Mouse (Mus musculus) G1E (cell line): Measurements from ENCODE around the gene Spa17. TPM values are rescaled to one million over a fixed set of nuclear protein-coding genes. Genes with fewer than 3 reads are reported as not detected.

ENCODE experiments used
- ATAC-seq: 2 replicates; pipeline ENCODE4 v1.8.0; 2016; ENCODE audit warnings: mild to moderate bottlenecking; ENCODE audit not compliant: insufficient number of reproducible peaks, poor library complexity, low FRiP score, severe bottlenecking; ENCODE audit errors: extremely low read depth
- DNase-seq: peaks from one replicate; pipeline ENCODE4 v3.0.0; 2012; ENCODE audit warnings: low spot score
- H3K27me3 ChIP-seq: 2 replicates; pipeline ENCODE4 v1.6.1; 2012; ENCODE audit warnings: mild to moderate bottlenecking, low read length, inconsistent platforms; ENCODE audit not compliant: insufficient read depth
- H3K36me3 ChIP-seq: replicated peaks from 2 replicates; pipeline ENCODE3; 2012; ENCODE audit warnings: mild to moderate bottlenecking, inconsistent platforms
- H3K4me1 ChIP-seq: 2 replicates; pipeline ENCODE4 v1.6.1; 2012; ENCODE audit warnings: low read depth, low read length, inconsistent platforms, mixed read lengths; ENCODE audit not compliant: insufficient read depth
- H3K4me3 ChIP-seq: 2 replicates; pipeline ENCODE4 v1.5.1; 2012; ENCODE audit warnings: low read depth, mild to moderate bottlenecking, inconsistent platforms, low read length, moderate library complexity, mixed read lengths
- H3K9me3 ChIP-seq: replicated peaks from 2 replicates; pipeline ENCODE4 v1.6.1; 2012; ENCODE audit warnings: inconsistent platforms
- CTCF ChIP-seq: IDR thresholded peaks from 2 replicates; pipeline ENCODE4 v1.5.1; 2012; ENCODE audit warnings: low read depth, low read length, inconsistent platforms, mixed read lengths
- GATA1 ChIP-seq: IDR thresholded peaks from 2 replicates; pipeline ENCODE4 v1.6.1; 2012; ENCODE audit warnings: borderline replicate concordance, low read length, inconsistent platforms, mixed read lengths
- GATA2 ChIP-seq: IDR thresholded peaks from 2 replicates; pipeline ENCODE4 v1.6.1; 2012; ENCODE audit warnings: low read depth, low read length, inconsistent platforms, borderline replicate concordance
- POLR2AphosphoS5 ChIP-seq: IDR thresholded peaks from 2 replicates; pipeline ENCODE4 v1.6.1; 2012; ENCODE audit warnings: low read depth, low read length, inconsistent platforms; ENCODE audit not compliant: insufficient replicate concordance
- TAL1 ChIP-seq: conservative IDR thresholded peaks from 2 replicates; pipeline ENCODE4 v1.6.1; 2012; ENCODE audit warnings: low read depth, low read length, inconsistent platforms, mixed read lengths
- polyA plus RNA-seq: library from polyadenylated mRNA; stranded (reverse); fragments of >175 nt; gene quantifications from 2 replicates; pipeline ENCODE4 v1.2.3, GENCODE M21; 2012
- total RNA-seq, 2 experiments: library from RNA; stranded (forward) in 1 of 2; stranded (reverse) in 1 of 2; fragments of 200-1000 nt in 1 of 2; fragments of >200 nt in 1 of 2; fragmentation: Nextera tagmentation in 1 of 2; gene quantifications; 2 replicates each; pipeline ENCODE4 v1.2.3; 2014 to 2017

Gene Spa17
- total and polyA plus RNA-seq, 3 experiments = 1.8 to 21.1 (median 13.0) TPM

DNA sequence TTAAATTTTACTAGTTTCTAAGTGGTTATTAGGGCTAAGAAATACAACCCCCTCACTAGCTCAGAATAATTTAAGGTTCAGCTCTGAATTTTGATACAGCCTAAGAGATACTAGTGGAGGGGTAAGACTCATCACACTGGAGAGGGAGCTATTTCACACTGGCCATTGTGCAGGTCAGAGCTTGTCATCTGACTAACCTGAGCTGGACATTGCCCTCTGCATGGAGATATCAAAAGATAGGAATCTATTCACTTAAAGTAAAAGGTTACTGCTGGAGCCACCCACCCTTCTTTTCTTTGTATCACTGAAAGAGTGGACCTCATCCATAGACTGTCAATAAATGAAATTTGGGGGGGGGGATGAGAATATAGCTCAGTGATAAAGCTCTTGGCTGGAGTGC, 794 bp upstream of the Spa17 start:
- TF ChIP-seq CTCF = no peak
- no peak for TF ChIP-seq GATA2
- TF ChIP-seq POLR2AphosphoS5 = no peak
- TF ChIP-seq TAL1 = no peak
- no peak for TF ChIP-seq GATA1
- H3K4me3 ChIP-seq = peak overlapping the region; percentile 72
- DNase-seq (no peak), ATAC-seq (no peak)
- peaks cover 19% of the 10 kb centered on the region for H3K36me3 ChIP-seq
- no peaks in the 10 kb centered on the region for H3K9me3 ChIP-seq
- H3K27me3 ChIP-seq = no peaks in the 10 kb centered on the region
- peaks cover 65% of the 10 kb centered on the region for H3K4me1 ChIP-seq

DNA sequence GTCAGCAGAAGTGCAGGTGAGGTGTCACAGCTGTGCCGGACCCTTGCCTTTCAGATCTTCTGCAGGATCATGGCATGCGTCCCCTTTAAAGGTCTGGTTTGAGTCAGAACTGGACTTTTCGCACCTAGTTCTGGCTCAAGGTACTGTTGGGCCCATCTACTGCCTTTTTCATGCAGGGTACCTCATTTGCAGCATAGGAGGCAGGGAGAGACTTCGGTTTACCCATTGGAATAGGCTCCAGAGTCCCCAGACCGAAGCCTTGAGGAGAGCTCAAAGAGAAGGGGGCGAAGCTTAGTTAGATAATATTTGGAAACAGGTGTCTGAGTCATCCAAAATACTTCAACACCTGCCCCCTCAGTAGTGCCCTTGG, 374 bp upstream of the Spa17 start:
- TF ChIP-seq GATA2 (no peak), CTCF (no peak), GATA1 (no peak), POLR2AphosphoS5 (no peak), TAL1 (no peak)
- Histone ChIP-seq H3K4me1 (peaks cover 68% of the 10 kb centered on the region), H3K36me3 (peaks cover 18% of the 10 kb centered on the region), H3K9me3 (no peaks in the 10 kb centered on the region), H3K27me3 (no peaks in the 10 kb centered on the region), H3K4me3 (peak overlapping the region; percentile 72)
- ATAC-seq (no peak), DNase-seq (no peak)

GRCm38 (mm10) chr9:37609558-37609957, 4.0 kb downstream of the Spa17 start:
- TF ChIP-seq GATA1 = no peak
- no peak for TF ChIP-seq TAL1
- TF ChIP-seq POLR2AphosphoS5 = no peak
- no peak for TF ChIP-seq GATA2
- TF ChIP-seq CTCF = no peak
- no peak overlapping the region for H3K4me3 ChIP-seq
- no peak for DNase-seq
- no peak for ATAC-seq
- no peaks in the 10 kb centered on the region for H3K9me3 ChIP-seq
- H3K4me1 ChIP-seq = peaks cover 57% of the 10 kb centered on the region
- H3K27me3 ChIP-seq = no peaks in the 10 kb centered on the region
- no peaks in the 10 kb centered on the region for H3K36me3 ChIP-seq

- ATAC-seq (no peak), DNase-seq (no peak)
- no peaks in the 10 kb centered on the region for H3K27me3 ChIP-seq
- H3K9me3 ChIP-seq = no peaks in the 10 kb centered on the region
- H3K4me3 ChIP-seq = no peak overlapping the region
- H3K4me1 ChIP-seq = peaks cover 44% of the 10 kb centered on the region
- TF ChIP-seq TAL1 (no peak), POLR2AphosphoS5 (no peak), GATA2 (no peak), GATA1 (no peak), CTCF (no peak)
- H3K36me3 ChIP-seq = no peaks in the 10 kb centered on the region
Measured at GRCm38 (mm10) chr9:37605089-37605488, 8.4 kb downstream of the Spa17 start.

GRCm38 (mm10) chr9:37600538-37601205, 12.8 kb downstream of the Spa17 start:
- no peak; the same call in 1 of the 2 replicates for ATAC-seq

DNA sequence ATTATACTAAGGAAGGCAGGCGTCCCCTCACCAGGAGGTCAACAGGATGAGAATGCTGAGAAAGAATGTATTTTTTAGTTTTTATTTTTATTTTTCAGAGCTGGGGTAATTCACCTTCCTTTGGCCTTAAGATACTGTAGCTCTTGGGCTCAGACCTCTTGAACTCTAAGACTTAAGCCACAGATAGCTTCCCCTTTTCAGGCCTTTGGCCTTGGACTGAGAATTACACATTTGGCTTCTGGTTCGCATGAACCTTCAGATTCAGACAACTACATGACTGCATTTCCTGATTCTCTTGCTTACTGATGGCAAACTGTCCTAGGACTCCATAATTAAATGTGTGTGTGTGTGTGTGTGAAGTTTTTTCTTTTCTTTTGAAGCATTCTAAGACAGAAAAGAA, 14.9 kb downstream of the Spa17 start:
- H3K9me3 ChIP-seq = no peaks in the 10 kb centered on the region
- H3K27me3 ChIP-seq = no peaks in the 10 kb centered on the region
- ATAC-seq (no peak), DNase-seq (no peak)
- peaks cover 45% of the 10 kb centered on the region for H3K4me1 ChIP-seq
- TF ChIP-seq TAL1 = no peak
- no peak for TF ChIP-seq GATA1
- TF ChIP-seq CTCF = no peak
- TF ChIP-seq GATA2 = no peak
- no peak for TF ChIP-seq POLR2AphosphoS5
- no peaks in the 10 kb centered on the region for H3K36me3 ChIP-seq
- H3K4me3 ChIP-seq = no peak overlapping the region

More at GRCm38 (mm10) chr9:37600538-37601205, 12.8 kb downstream of the Spa17 start:
- Histone ChIP-seq H3K36me3 (no peaks in the 10 kb centered on the region), H3K9me3 (no peaks in the 10 kb centered on the region), H3K4me3 (no peak overlapping the region; the same call in 1 of the 2 replicates), H3K4me1 (peaks cover 42% of the 10 kb centered on the region), H3K27me3 (no peaks in the 10 kb centered on the region)
- DNase-seq = no peak
- no peak for TF ChIP-seq TAL1
- 0 out of 2 replicates have a peak, but pooled peaks have one; percentile 10 for TF ChIP-seq CTCF
- TF ChIP-seq POLR2AphosphoS5 = no peak
